ENCODE assay signal across 22 mouse cellular contexts in the genomic region with DNA sequence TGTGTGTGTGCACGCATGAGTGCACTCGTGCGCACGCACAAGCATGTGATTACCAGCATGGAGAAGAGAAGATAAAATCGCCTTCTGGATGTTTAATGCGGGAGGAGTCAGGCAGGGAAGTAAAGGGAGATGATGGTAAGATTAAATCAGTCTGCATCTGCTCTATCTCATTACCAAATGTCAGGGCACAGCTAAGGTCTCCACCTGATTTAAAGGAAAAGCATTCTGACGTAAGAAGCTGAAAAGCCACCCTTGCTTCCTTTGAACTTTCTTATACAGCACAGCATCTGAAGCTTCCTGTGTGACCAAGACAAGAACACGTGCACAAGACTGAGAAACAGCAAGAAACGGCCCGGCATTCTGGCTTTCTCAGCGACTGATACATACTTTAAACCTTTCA.
DNase-seq lines count a peak whose midpoint lies in the region; ATAC-seq lines count a peak whose summit lies in the region.
"Had no signal": no experiment of that assay in that cellular context is flagged by ENCODE, and none has a peak within 500 bp of the region (broad histone marks: within the 10 kb centered on the region; RNA-seq: fewer than 3 reads in every experiment).

No protein-coding gene starts in this region.

- H3K4me1 ChIP-seq in kidney, embryonic 14.5 days (ENCODE audit: control insufficient read depth, insufficient read depth, low read length), result no peaks in the 10 kb centered on the region

- WGBS in kidney, embryonic 14.5 days, result 77% methylated on average over 11 of the region's 11 CpGs

- H3K4me3 ChIP-seq in kidney, embryonic 14.5 days (ENCODE audit: low read length), result no peak overlapping the region
- H3K4me3 ChIP-seq: embryonic facial prominence, embryonic 13.5 days; forebrain, embryonic 12.5 days; heart, embryonic 13.5 days; hindbrain, embryonic 12.5 days had no signal

- intact Hi-C loops in heart, postnatal 25 days (cut with DNase I), result no loop called here

- 0 out of 2 replicates have a peak, but pooled peaks have one; percentile 9 for ATAC-seq in kidney, embryonic 14.5 days (ENCODE audit: low FRiP score, low TSS enrichment)
- peak; percentile 87 for ATAC-seq in CD4-positive, CD25-positive, alpha-beta regulatory T cell, adult 4 months
- ATAC-seq in granulocyte monocyte progenitor cell, adult 5-6 weeks (replicated peaks; ENCODE audit: poor library complexity, severe bottlenecking), result peak; percentile 35; the same call in 1 of the 2 replicates
- ATAC-seq: forebrain, embryonic 16.5 days; hindbrain, postnatal 0 days; intestine, embryonic 16.5 days had no signal

- no peaks in the 10 kb centered on the region for H3K9me3 ChIP-seq in kidney, embryonic 14.5 days (ENCODE audit: control insufficient read depth, low read length)
- H3K9me3 ChIP-seq: embryonic facial prominence, embryonic 13.5 days; forebrain, embryonic 12.5 days; hindbrain, embryonic 12.5 days had no signal

- no peaks in the 10 kb centered on the region for H3K27me3 ChIP-seq in kidney, embryonic 14.5 days (ENCODE audit: control insufficient read depth, insufficient read depth, low read length)
- H3K27me3 ChIP-seq: embryonic facial prominence, embryonic 13.5 days; heart, embryonic 13.5 days; hindbrain, embryonic 12.5 days had no signal

- no peaks in the 10 kb centered on the region for H3K36me3 ChIP-seq in kidney, embryonic 14.5 days (ENCODE audit: control insufficient read depth, insufficient read depth, low read length)
- H3K36me3 ChIP-seq: embryonic facial prominence, embryonic 13.5 days; forebrain, embryonic 12.5 days; heart, embryonic 13.5 days; hindbrain, embryonic 12.5 days had no signal

- DNase-seq in kidney, postnatal 36 days, result no peak
- no peak for DNase-seq in right cerebral cortex, adult 2 months (ENCODE audit: low spot score in 2 of 2)
- no peak for DNase-seq in cerebellum, adult 8-10 months
- DNase-seq in heart, postnatal 25 days (ENCODE audit: low spot score), result no peak
- DNase-seq: adrenal gland, postnatal 14 days; B cell, adult 2 months; cerebellum, adult 11-12 months; cerebellum, adult 9-11 months; cerebellum, postnatal 36 days; gastrocnemius, postnatal 10 days; heart, adult 11 months; heart, postnatal 4 days had no signal

- no peak overlapping the region for H3K27ac ChIP-seq in kidney, embryonic 14.5 days (ENCODE audit: low read depth, low read length)
- H3K27ac ChIP-seq: embryonic facial prominence, embryonic 13.5 days; forebrain, embryonic 12.5 days; heart, embryonic 13.5 days; hindbrain, embryonic 12.5 days; hindbrain, postnatal 0 days had no signal

- H3K9ac ChIP-seq in kidney, embryonic 14.5 days (ENCODE audit: low read depth, low read length), result no peak overlapping the region
- H3K9ac ChIP-seq: embryonic facial prominence, embryonic 13.5 days; forebrain, embryonic 12.5 days; heart, embryonic 13.5 days; hindbrain, embryonic 12.5 days had no signal

- no peak overlapping the region for H3K4me2 ChIP-seq in kidney, embryonic 14.5 days (replicated peaks; ENCODE audit: low read depth, low read length)
- H3K4me2 ChIP-seq: embryonic facial prominence, embryonic 13.5 days; forebrain, embryonic 12.5 days; heart, embryonic 13.5 days; hindbrain, embryonic 12.5 days had no signal

Comparison
In these comparisons a context has a peak if more than half of its experiments do, and no peak if none do; other contexts are left out.
1. ATAC-seq: peak in every context shown above with its lines; median percentile 87 in CD4-positive, CD25-positive, alpha-beta regulatory T cell, adult 4 months; 35 in granulocyte monocyte progenitor cell, adult 5-6 weeks; 9 in kidney, embryonic 14.5 days.